Mouse (Mus musculus): ENCODE data around the gene Spats2l.

- TF ChIP-seq GATA1 (IDR thresholded peaks at IDR 0.05; ENCODE audit: borderline replicate concordance, low read length), result no peak
- no peak for TF ChIP-seq FLI1 (IDR thresholded peaks at IDR 0.05; ENCODE audit: low read length)
Observed at GRCm38 (mm10) chr1:57807882-57808281, 33.9 kb downstream of the Spats2l start.

All from megakaryocyte, embryonic 14.5 days (primary cell).